10 mouse cellular contexts compared by ENCODE assay signal in the genomic region with DNA sequence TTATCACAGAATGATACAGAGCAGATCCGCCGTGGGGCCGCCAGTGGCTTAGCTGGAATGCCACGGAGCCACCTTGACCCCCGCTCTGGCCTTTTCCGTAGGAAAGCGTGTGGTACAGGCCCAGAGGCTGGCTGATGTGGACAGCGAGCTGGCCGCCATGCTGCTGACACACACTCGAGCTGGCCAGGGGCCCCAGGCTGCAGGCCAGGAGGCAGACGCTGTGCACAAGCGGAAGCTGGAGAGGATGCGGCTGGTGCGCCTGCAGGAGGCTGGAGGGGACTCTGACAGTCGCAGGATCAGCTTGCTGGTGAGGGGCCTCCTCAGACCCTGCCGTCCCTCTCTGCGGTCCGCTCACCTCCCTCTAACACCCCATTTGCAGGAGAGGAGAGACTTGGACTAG.
DNase-seq lines count a peak whose midpoint lies in the region; ATAC-seq and TF ChIP-seq lines count a peak whose summit lies in the region.
"Had no signal": no experiment of that assay in that cellular context is flagged by ENCODE, and none has a peak within 500 bp of the region (broad histone marks: within the 10 kb centered on the region; RNA-seq: fewer than 3 reads in every experiment).

No protein-coding gene starts in this region.

- no peaks in the 10 kb centered on the region for H3K27me3 ChIP-seq in stomach, postnatal 0 days (ENCODE audit: control insufficient read depth, insufficient read depth, low read length)

- H3K27ac ChIP-seq in stomach, postnatal 0 days (replicated peaks) = no peak overlapping the region

- no peaks in the 10 kb centered on the region for H3K36me3 ChIP-seq in stomach, postnatal 0 days (ENCODE audit: control insufficient read depth, insufficient read depth, low read length)

- no peaks in the 10 kb centered on the region for H3K4me1 ChIP-seq in stomach, postnatal 0 days (replicated peaks; ENCODE audit: control insufficient read depth, insufficient read depth)

- H3K4me3 ChIP-seq in stomach, postnatal 0 days (ENCODE audit: low read depth, low read length) = no peak overlapping the region
- H3K4me3 ChIP-seq: myocyte had no signal

- ATAC-seq in stomach, postnatal 0 days (ENCODE audit: low FRiP score, low TSS enrichment) = no peak
- ATAC-seq in megakaryocyte-erythroid progenitor cell, adult 5-6 weeks (replicated peaks; ENCODE audit: low FRiP score, low TSS enrichment, poor library complexity, severe bottlenecking) = no peak
- ATAC-seq: liver, postnatal 0 days had no signal

- WGBS in stomach, postnatal 0 days = 64% methylated on average over 18 of the region's 18 CpGs

- peak; percentile 10 for DNase-seq in kidney, postnatal 14 days
- DNase-seq in kidney, adult 18-20 months = no peak
- peak; percentile 48 for DNase-seq in urinary bladder, postnatal 14 days (ENCODE audit: low spot score)
- no peak for DNase-seq in urinary bladder, adult 2 months (ENCODE audit: low spot score)
- DNase-seq in heart, adult 8-10 months (ENCODE audit: low spot score) = peak; percentile 26
- DNase-seq in stomach, postnatal 0 days (ENCODE audit: low spot score) = no peak
- DNase-seq: liver, postnatal 0 days; thymus, postnatal 25 days had no signal

- no peak overlapping the region for H3K4me2 ChIP-seq in stomach, postnatal 0 days (replicated peaks; ENCODE audit: low read depth)

- no peak for TF ChIP-seq EP300 in stomach, postnatal 0 days (optimal IDR thresholded peaks at IDR 0.05)

- no peak overlapping the region for H3K9ac ChIP-seq in stomach, postnatal 0 days (ENCODE audit: low read length)
- H3K9ac ChIP-seq: liver, postnatal 0 days had no signal

- TF ChIP-seq CTCF in stomach, postnatal 0 days (IDR thresholded peaks at IDR 0.05; ENCODE audit: low read depth) = no peak

- H3K9me3 ChIP-seq in stomach, postnatal 0 days (ENCODE audit: control insufficient read depth, low read length) = no peaks in the 10 kb centered on the region

Comparison
In these comparisons a context has a peak if more than half of its experiments do, and no peak if none do; other contexts are left out.
1. DNase-seq: peak in kidney, postnatal 14 days (single experiment), urinary bladder, postnatal 14 days (single experiment) and heart, adult 8-10 months (single experiment); none in kidney, adult 18-20 months (single experiment), urinary bladder, adult 2 months (single experiment) and stomach, postnatal 0 days (single experiment).